Mouse (Mus musculus) kidney, adult 2 months (tissue): ENCODE measurements around the gene Sfrp4. TPM values are rescaled to one million over a fixed set of nuclear protein-coding genes. Genes with fewer than 3 reads are reported as not detected.

Experiments used
- DNase-seq: peaks from one replicate; pipeline ENCODE4 v3.0.0; 2021
- H3K27ac ChIP-seq: fragments of 200-500 bp; 2 replicates; pipeline ENCODE4 v1.5.1; 2012; ENCODE audit warnings: low read depth, low read length, control low read depth, inconsistent platforms; ENCODE audit not compliant: insufficient read depth
- H3K27me3 ChIP-seq: fragments of 200-500 bp; replicated peaks from 2 replicates; pipeline ENCODE4 v1.6.1; 2012; ENCODE audit warnings: mild to moderate bottlenecking, moderate library complexity, low read length, inconsistent platforms; ENCODE audit not compliant: control insufficient read depth, insufficient read depth
- H3K36me3 ChIP-seq: fragments of 200-500 bp; 2 replicates; pipeline ENCODE4 v1.6.1; 2012; ENCODE audit warnings: mild to moderate bottlenecking, moderate library complexity, low read length, inconsistent platforms; ENCODE audit not compliant: control insufficient read depth, insufficient read depth
- H3K4me1 ChIP-seq: fragments of 200-500 bp; 2 replicates; pipeline ENCODE4 v1.6.1; 2011; ENCODE audit warnings: low read length; ENCODE audit not compliant: control insufficient read depth, insufficient read depth
- H3K4me3 ChIP-seq: fragments of 200-500 bp; 2 replicates; pipeline ENCODE4 v1.5.1; 2011; ENCODE audit warnings: mild to moderate bottlenecking, low read depth, low read length, control low read depth; ENCODE audit not compliant: insufficient read depth
- CTCF ChIP-seq: fragments of 200-500 bp; conservative IDR thresholded peaks from 2 replicates; pipeline ENCODE4 v1.5.1; 2011; ENCODE audit warnings: low read depth, mild to moderate bottlenecking, control low read depth, low read length, moderate library complexity, mixed read lengths; ENCODE audit not compliant: insufficient read depth, insufficient read length
- POLR2A ChIP-seq: fragments of 200-500 bp; IDR thresholded peaks from one replicate; pipeline ENCODE4 v1.6.1; 2011; ENCODE audit warnings: low read depth, low read length, control low read depth
- WGBS: fragments of 180-500 bp; shearing (Covaris S2); methylation state at CpG from one replicate; pipeline ENCODE4 v1.1.7; 2018; 5-methylcytosine and 5-hydroxymethylcytosine counted together
- polyA plus RNA-seq: library from polyadenylated mRNA; depleted of rRNA; stranded (reverse); fragments of >200 nt; gene quantifications from 2 replicates; pipeline ENCODE4 v1.2.3, GENCODE M21; 2012; rRNA removed

The Sfrp4 gene
- polyA plus RNA-seq, 1 experiment, result 2.5 TPM

- 82% methylated on average over 3 of the region's 3 CpGs for WGBS
Observed at GRCm38 (mm10) chr13:19674025-19674424, 51.1 kb downstream of the Sfrp4 start.

GRCm38 (mm10) chr13:19674601-19675000 is 51.7 kb downstream of the Sfrp4 start:
- DNase-seq, result no peak
- Histone ChIP-seq H3K4me1 (no peaks in the 10 kb centered on the region), H3K36me3 (no peaks in the 10 kb centered on the region), H3K27ac (no peak overlapping the region), H3K4me3 (no peak overlapping the region), H3K27me3 (no peaks in the 10 kb centered on the region)
- no peak for TF ChIP-seq POLR2A
- no peak for TF ChIP-seq CTCF

More at GRCm38 (mm10) chr13:19674025-19674424, 51.1 kb downstream of the Sfrp4 start:
- H3K4me3 ChIP-seq, result no peak overlapping the region
- DNase-seq, result no peak
- H3K27me3 ChIP-seq, result no peaks in the 10 kb centered on the region
- no peaks in the 10 kb centered on the region for H3K4me1 ChIP-seq
- no peak overlapping the region for H3K27ac ChIP-seq
- TF ChIP-seq CTCF (no peak), POLR2A (no peak)
- no peaks in the 10 kb centered on the region for H3K36me3 ChIP-seq

Other genes starting within 250 kb of the Sfrp4 start
- 21.8 and 30.3 TPM in 2 replicates for gene Stard3nl, start 227.3 kb upstream of the Sfrp4 start, polyA plus RNA-seq
- 12.1 and 16.1 TPM in 2 replicates for gene Epdr1, start 3.2 kb upstream of the Sfrp4 start, polyA plus RNA-seq
- not detected in 2 replicates for gene Nme8, start 74.7 kb downstream of the Sfrp4 start, polyA plus RNA-seq
- gene Gpr141, start 201.2 kb downstream of the Sfrp4 start, polyA plus RNA-seq, result 0.05 TPM in 1 of 2 replicates, not detected in the other